Mouse (Mus musculus) activated CD4-positive, CD25-positive, alpha-beta regulatory T cell, adult 9 weeks (primary cell): ENCODE data around the gene Abhd14b. TPM values are rescaled to one million over a fixed set of nuclear protein-coding genes. Genes with fewer than 3 reads are reported as not detected.

ENCODE experiments used
- polyA plus RNA-seq: library from polyadenylated mRNA; unstranded; fragments of 100-300 nt; shearing (Covaris generic); gene quantifications from one replicate; pipeline ENCODE4 v1.2.1, GENCODE M21; 2017

Abhd14b gene
- polyA plus RNA-seq, result 16.0 TPM

GRCm38 (mm10) chr9:106447348-106447747 is at the start of gene Abhd14b, which contains the start of gene Abhd14a:
Gene Abhd14b, plus strand, starts transcription at chr9:106447459.
Gene Abhd14a, minus strand, starts transcription at chr9:106447678.

GRCm38 (mm10) chr9:106429221-106430014 is 17.8 kb upstream of the Abhd14b start, which contains the start of gene Rpl29:
Gene Rpl29, plus strand, starts transcription at chr9:106429454.

GRCm38 (mm10) chr9:106453271-106454070 is 6.2 kb downstream of the Abhd14b start, which contains the start of gene Pcbp4:
Gene Pcbp4, plus strand, starts transcription at chr9:106453291.

GRCm38 (mm10) chr9:106465571-106466200 is 18.4 kb downstream of the Abhd14b start, which contains the start of gene Gpr62:
Gene Gpr62, minus strand, starts transcription at chr9:106465938.

GRCm38 (mm10) chr9:106475663-106476001 is 28.4 kb downstream of the Abhd14b start, which contains the start of gene Rrp9:
Gene Rrp9, plus strand, starts transcription at chr9:106475963.

GRCm38 (mm10) chr9:106476924-106477484 is 29.7 kb downstream of the Abhd14b start, which contains the start of gene Parp3:
Gene Parp3, minus strand, starts transcription at chr9:106476949.

DNA sequence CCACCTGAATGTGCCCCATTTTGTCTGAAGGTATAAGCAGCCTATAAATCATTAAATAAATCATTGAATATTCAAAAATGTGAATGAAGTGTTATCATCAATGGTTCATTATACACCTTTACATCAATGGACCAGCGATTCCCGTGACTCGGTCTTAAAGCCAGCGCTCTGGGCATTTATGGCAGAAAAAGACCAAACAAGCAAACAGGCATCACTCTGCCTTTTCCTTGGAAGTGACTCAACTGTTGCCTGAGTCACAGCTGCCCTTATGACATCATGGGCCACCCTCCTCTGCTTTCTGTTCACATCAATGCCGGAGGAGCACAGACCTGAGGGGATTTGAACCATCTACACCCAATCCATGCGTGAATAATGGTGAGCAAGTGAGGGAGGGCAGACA is 52.4 kb downstream of the Abhd14b start, which contains the start of gene Iqcf1:
TSS of gene Iqcf1 (plus strand) at position 301 of the 400 bp plus-strand sequence.

Other genes starting within 250 kb of the Abhd14b start
- gene Ppm1m, start 247.7 kb upstream of the Abhd14b start, polyA plus RNA-seq, result 16.7 TPM
- gene Twf2, start 244.4 kb upstream of the Abhd14b start, polyA plus RNA-seq, result 342 TPM
- not detected for gene Tlr9, start 224.9 kb upstream of the Abhd14b start, polyA plus RNA-seq
- 54.4 TPM for gene Alas1, start 198.8 kb upstream of the Abhd14b start, polyA plus RNA-seq
- gene Poc1a, start 166.4 kb upstream of the Abhd14b start, polyA plus RNA-seq, result 6.9 TPM
- 12.0 TPM for gene Dusp7, start 78.8 kb upstream of the Abhd14b start, polyA plus RNA-seq
- 801 TPM for gene Rpl29, start 18.0 kb upstream of the Abhd14b start, polyA plus RNA-seq
- 20.7 TPM for gene Acy1, start 9.1 kb upstream of the Abhd14b start, polyA plus RNA-seq
- gene Abhd14a, start 219 bp downstream of the Abhd14b start, polyA plus RNA-seq, result 23.8 TPM
- gene Pcbp4, start 5.8 kb downstream of the Abhd14b start, polyA plus RNA-seq, result 14.7 TPM
- gene Gpr62, start 18.5 kb downstream of the Abhd14b start, polyA plus RNA-seq, result not detected
- 76.3 TPM for gene Rrp9, start 28.5 kb downstream of the Abhd14b start, polyA plus RNA-seq
- 96.2 TPM for gene Parp3, start 29.5 kb downstream of the Abhd14b start, polyA plus RNA-seq
- not detected for gene Iqcf1, start 52.5 kb downstream of the Abhd14b start, polyA plus RNA-seq
- gene Iqcf5, start 67.1 kb downstream of the Abhd14b start, polyA plus RNA-seq, result not detected
- gene Iqcf3, start 114.2 kb downstream of the Abhd14b start, polyA plus RNA-seq, result not detected
- not detected for gene Iqcf4, start 123.5 kb downstream of the Abhd14b start, polyA plus RNA-seq
- not detected for gene Iqcf6, start 179.1 kb downstream of the Abhd14b start, polyA plus RNA-seq
- gene Grm2, start 208.6 kb downstream of the Abhd14b start, polyA plus RNA-seq, result not detected
- gene Tex264, start 238.5 kb downstream of the Abhd14b start, polyA plus RNA-seq, result 72.8 TPM